Mouse (Mus musculus): Measurements from ENCODE around the gene Smpd1. TPM values are rescaled to one million over a fixed set of nuclear protein-coding genes. Genes with fewer than 3 reads are reported as not detected.

The Smpd1 gene
- total RNA-seq (2014; fragmentation: Nextera tagmentation): 19.2 and 23.7 TPM in 2 replicates
- total RNA-seq (2017): 14.5 and 22.4 TPM in 2 replicates
- 12.0 and 12.8 TPM in 2 replicates for polyA plus RNA-seq (2012)

GRCm38 (mm10) chr7:105554212-105554942 is at the start of gene Smpd1:
Gene Smpd1, plus strand, starts transcription at chr7:105554360.
- DNase-seq (ENCODE audit: low spot score) (peak; percentile 82), ATAC-seq (ENCODE audit: extremely low read depth, insufficient number of reproducible peaks, low FRiP score, poor library complexity, severe bottlenecking) (peak; percentile 98)
- Histone ChIP-seq H3K27me3 (ENCODE audit: insufficient read depth, low read length) (0 out of 2 replicates have a peak, but pooled peaks cover 6% of the 10 kb centered on the region), H3K36me3 (replicated peaks) (peaks cover 36% of the 10 kb centered on the region), H3K9me3 (replicated peaks) (no peaks in the 10 kb centered on the region), H3K4me3 (ENCODE audit: low read depth, low read length) (peak within 1 kb of the TSS; percentile 77), H3K4me1 (ENCODE audit: insufficient read depth, low read depth, low read length) (peaks cover 25% of the 10 kb centered on the region)
- TF ChIP-seq GATA2 (IDR thresholded peaks at IDR 0.05; ENCODE audit: borderline replicate concordance, low read depth, low read length) (no peak), CTCF (IDR thresholded peaks at IDR 0.05; ENCODE audit: low read depth, low read length) (no peak)

GRCm38 (mm10) chr7:105507257-105507656 is 46.9 kb upstream of the Smpd1 start:
- H3K36me3 ChIP-seq (replicated peaks): no peaks in the 10 kb centered on the region
- ATAC-seq (ENCODE audit: extremely low read depth, insufficient number of reproducible peaks, low FRiP score, poor library complexity, severe bottlenecking): no peak
- no peaks in the 10 kb centered on the region for H3K9me3 ChIP-seq (replicated peaks)
- no peak overlapping the region for H3K4me3 ChIP-seq (ENCODE audit: low read depth, low read length)
- H3K4me1 ChIP-seq (ENCODE audit: insufficient read depth, low read depth, low read length): no peaks in the 10 kb centered on the region
- no peak for DNase-seq (ENCODE audit: low spot score)
- TF ChIP-seq CTCF (IDR thresholded peaks at IDR 0.05; ENCODE audit: low read depth, low read length) (no peak), TAL1 (conservative IDR thresholded peaks at IDR 0.05; ENCODE audit: low read depth, low read length) (no peak)
- no peaks in the 10 kb centered on the region for H3K27me3 ChIP-seq (ENCODE audit: insufficient read depth, low read length)

- no peak for DNase-seq (ENCODE audit: low spot score)
- Histone ChIP-seq H3K4me1 (ENCODE audit: insufficient read depth, low read depth, low read length) (no peaks in the 10 kb centered on the region), H3K27me3 (ENCODE audit: insufficient read depth, low read length) (no peaks in the 10 kb centered on the region), H3K9me3 (replicated peaks) (no peaks in the 10 kb centered on the region), H3K4me3 (ENCODE audit: low read depth, low read length) (no peak overlapping the region), H3K36me3 (replicated peaks) (no peaks in the 10 kb centered on the region)
- no peak for TF ChIP-seq CTCF (IDR thresholded peaks at IDR 0.05; ENCODE audit: low read depth, low read length)
- no peak for TF ChIP-seq GATA2 (IDR thresholded peaks at IDR 0.05; ENCODE audit: borderline replicate concordance, low read depth, low read length)
- no peak for TF ChIP-seq GATA1 (IDR thresholded peaks at IDR 0.05; ENCODE audit: borderline replicate concordance, low read length)
- no peak for TF ChIP-seq TAL1 (conservative IDR thresholded peaks at IDR 0.05; ENCODE audit: low read depth, low read length)
- no peak for TF ChIP-seq POLR2AphosphoS5 (IDR thresholded peaks at IDR 0.05; ENCODE audit: insufficient replicate concordance, low read depth, low read length)
- ATAC-seq (ENCODE audit: extremely low read depth, insufficient number of reproducible peaks, low FRiP score, poor library complexity, severe bottlenecking): no peak
Measured at GRCm38 (mm10) chr7:105510143-105510542, 44.0 kb upstream of the Smpd1 start.

GRCm38 (mm10) chr7:105513845-105514291 is 40.3 kb upstream of the Smpd1 start:
- DNase-seq (ENCODE audit: low spot score) (no peak), ATAC-seq (ENCODE audit: extremely low read depth, insufficient number of reproducible peaks, low FRiP score, poor library complexity, severe bottlenecking) (no peak)
- Histone ChIP-seq H3K36me3 (replicated peaks) (no peaks in the 10 kb centered on the region), H3K4me3 (ENCODE audit: low read depth, low read length) (no peak overlapping the region), H3K9me3 (replicated peaks) (no peaks in the 10 kb centered on the region), H3K4me1 (ENCODE audit: insufficient read depth, low read depth, low read length) (no peaks in the 10 kb centered on the region), H3K27me3 (ENCODE audit: insufficient read depth, low read length) (no peaks in the 10 kb centered on the region)
- TF ChIP-seq GATA2 (IDR thresholded peaks at IDR 0.05; ENCODE audit: borderline replicate concordance, low read depth, low read length): no peak
- no peak for TF ChIP-seq POLR2AphosphoS5 (IDR thresholded peaks at IDR 0.05; ENCODE audit: insufficient replicate concordance, low read depth, low read length)
- no peak for TF ChIP-seq TAL1 (conservative IDR thresholded peaks at IDR 0.05; ENCODE audit: low read depth, low read length)
- no peak for TF ChIP-seq GATA1 (IDR thresholded peaks at IDR 0.05; ENCODE audit: borderline replicate concordance, low read length)
- no peak for TF ChIP-seq CTCF (IDR thresholded peaks at IDR 0.05; ENCODE audit: low read depth, low read length)

- no peaks in the 10 kb centered on the region for H3K36me3 ChIP-seq (replicated peaks)
- DNase-seq (ENCODE audit: low spot score): no peak
- H3K9me3 ChIP-seq (replicated peaks): no peaks in the 10 kb centered on the region
- no peaks in the 10 kb centered on the region for H3K4me1 ChIP-seq (ENCODE audit: insufficient read depth, low read depth, low read length)
- peaks cover 3% of the 10 kb centered on the region; the same call in 1 of the 2 replicates for H3K27me3 ChIP-seq (ENCODE audit: insufficient read depth, low read length)
- no peak overlapping the region for H3K4me3 ChIP-seq (ENCODE audit: low read depth, low read length)
- no peak for ATAC-seq (ENCODE audit: extremely low read depth, insufficient number of reproducible peaks, low FRiP score, poor library complexity, severe bottlenecking)
- TF ChIP-seq CTCF (IDR thresholded peaks at IDR 0.05; ENCODE audit: low read depth, low read length) (no peak), GATA1 (IDR thresholded peaks at IDR 0.05; ENCODE audit: borderline replicate concordance, low read length) (no peak), POLR2AphosphoS5 (IDR thresholded peaks at IDR 0.05; ENCODE audit: insufficient replicate concordance, low read depth, low read length) (no peak), GATA2 (IDR thresholded peaks at IDR 0.05; ENCODE audit: borderline replicate concordance, low read depth, low read length) (no peak)
Measured at GRCm38 (mm10) chr7:105514561-105514960, 39.6 kb upstream of the Smpd1 start.

- Histone ChIP-seq H3K4me3 (ENCODE audit: low read depth, low read length) (no peak overlapping the region), H3K27me3 (ENCODE audit: insufficient read depth, low read length) (peaks cover 3% of the 10 kb centered on the region; the same call in 1 of the 2 replicates), H3K4me1 (ENCODE audit: insufficient read depth, low read depth, low read length) (no peaks in the 10 kb centered on the region), H3K36me3 (replicated peaks) (no peaks in the 10 kb centered on the region), H3K9me3 (replicated peaks) (no peaks in the 10 kb centered on the region)
- ATAC-seq (ENCODE audit: extremely low read depth, insufficient number of reproducible peaks, low FRiP score, poor library complexity, severe bottlenecking) (peak; percentile 40; the same call in 1 of the 2 replicates), DNase-seq (ENCODE audit: low spot score) (peak; percentile 38)
- no peak for TF ChIP-seq GATA1 (IDR thresholded peaks at IDR 0.05; ENCODE audit: borderline replicate concordance, low read length)
- TF ChIP-seq POLR2AphosphoS5 (IDR thresholded peaks at IDR 0.05; ENCODE audit: insufficient replicate concordance, low read depth, low read length): no peak
- no peak for TF ChIP-seq TAL1 (conservative IDR thresholded peaks at IDR 0.05; ENCODE audit: low read depth, low read length)
- TF ChIP-seq GATA2 (IDR thresholded peaks at IDR 0.05; ENCODE audit: borderline replicate concordance, low read depth, low read length): no peak
- TF ChIP-seq CTCF (IDR thresholded peaks at IDR 0.05; ENCODE audit: low read depth, low read length): peak; percentile 77
Measured at GRCm38 (mm10) chr7:105515178-105515577, 39.0 kb upstream of the Smpd1 start.
